Mouse (Mus musculus) kidney, embryonic 16.5 days (tissue): Measurements from ENCODE around the gene 5730522E02Rik. TPM values are rescaled to one million over a fixed set of nuclear protein-coding genes. Genes with fewer than 3 reads are reported as not detected.

Experiments
- ATAC-seq: fragments of 200-750 bp; cut with Nextera tagmentation; 2 replicates; pipeline ENCODE4 v1.8.0; 2017; ENCODE audit warnings: moderate TSS enrichment; ENCODE audit not compliant: low FRiP score, low TSS enrichment
- H3K27ac ChIP-seq: fragments of 300-500 bp; sonication (generic); 2 replicates; pipeline ENCODE4 v1.5.1; 2014; ENCODE audit warnings: low read length
- H3K27me3 ChIP-seq: fragments of 300-500 bp; sonication (generic); 2 replicates; pipeline ENCODE4 v1.6.1; 2014; ENCODE audit warnings: low read length, control low read depth, mixed read lengths; ENCODE audit not compliant: insufficient read depth
- H3K36me3 ChIP-seq: fragments of 300-500 bp; sonication (generic); 2 replicates; pipeline ENCODE4 v1.6.1; 2014; ENCODE audit warnings: low read length, control low read depth, mixed read lengths; ENCODE audit not compliant: insufficient read depth
- H3K4me1 ChIP-seq: fragments of 300-500 bp; sonication (generic); 2 replicates; pipeline ENCODE4 v1.6.1; 2014; ENCODE audit warnings: low read length, control low read depth, mixed read lengths; ENCODE audit not compliant: insufficient read depth
- H3K4me2 ChIP-seq: fragments of 300-500 bp; sonication (generic); replicated peaks from 2 replicates; pipeline ENCODE4 v1.6.1; 2014; ENCODE audit warnings: low read depth, low read length
- H3K4me3 ChIP-seq: fragments of 300-500 bp; sonication (generic); 2 replicates; pipeline ENCODE4 v1.5.1; 2014; ENCODE audit warnings: mild to moderate bottlenecking, low read length
- H3K9ac ChIP-seq: fragments of 300-500 bp; sonication (generic); replicated peaks from 2 replicates; pipeline ENCODE4 v1.6.1; 2014; ENCODE audit warnings: low read length
- H3K9me3 ChIP-seq: fragments of 300-500 bp; sonication (generic); 2 replicates; pipeline ENCODE4 v1.6.1; 2016; ENCODE audit warnings: low read length, control low read depth
- WGBS: fragments of 180-500 bp; shearing (Covaris S2); extraction: QIAGEN DNeasy Blood & Tissue Kit; methylation state at CpG from one replicate; pipeline ENCODE4 v1.1.7; 2014; 5-methylcytosine and 5-hydroxymethylcytosine counted together
- polyA plus RNA-seq: library from polyadenylated mRNA; unstranded; fragments of >200 nt; fragmentation: Nextera tagmentation; extraction: Ambion mirVana; gene quantifications from 2 replicates; pipeline ENCODE4 v1.2.1, GENCODE M21; 2015

5730522E02Rik gene
- polyA plus RNA-seq, 1 experiment from 2014 or later = 3.0 TPM

- Histone ChIP-seq H3K4me2 (no peak overlapping the region), H3K27ac (no peak overlapping the region)
Observed at GRCm38 (mm10) chr11:26130911-26131310, 79.7 kb downstream of the 5730522E02Rik start.

GRCm38 (mm10) chr11:26129054-26129453 lies 81.5 kb downstream of the 5730522E02Rik start:
- ATAC-seq = no peak
- WGBS = 62% methylated on average over 2 of the region's 2 CpGs
- H3K27me3 ChIP-seq = no peaks in the 10 kb centered on the region
- H3K9me3 ChIP-seq = no peaks in the 10 kb centered on the region
- H3K4me3 ChIP-seq = no peak overlapping the region
- no peaks in the 10 kb centered on the region for H3K36me3 ChIP-seq
- no peak overlapping the region for H3K4me2 ChIP-seq
- no peaks in the 10 kb centered on the region for H3K4me1 ChIP-seq
- H3K9ac ChIP-seq = no peak overlapping the region
- no peak overlapping the region for H3K27ac ChIP-seq

More at GRCm38 (mm10) chr11:26130911-26131310, 79.7 kb downstream of the 5730522E02Rik start:
- H3K9me3 ChIP-seq = no peaks in the 10 kb centered on the region
- 19% methylated on average over 11 of the region's 11 CpGs for WGBS
- no peaks in the 10 kb centered on the region for H3K36me3 ChIP-seq
- H3K4me1 ChIP-seq = no peaks in the 10 kb centered on the region
- peak; percentile 65 for ATAC-seq
- no peaks in the 10 kb centered on the region for H3K27me3 ChIP-seq
- H3K9ac ChIP-seq = no peak overlapping the region
- no peak overlapping the region for H3K4me3 ChIP-seq

- Histone ChIP-seq H3K9me3 (no peaks in the 10 kb centered on the region), H3K27me3 (no peaks in the 10 kb centered on the region), H3K9ac (no peak overlapping the region), H3K4me1 (no peaks in the 10 kb centered on the region), H3K4me2 (no peak overlapping the region), H3K4me3 (no peak overlapping the region), H3K27ac (no peak overlapping the region), H3K36me3 (no peaks in the 10 kb centered on the region)
- ATAC-seq = no peak
- WGBS = 31% methylated on average over 2 of the region's 2 CpGs
Observed at GRCm38 (mm10) chr11:26128385-26128784, 82.2 kb downstream of the 5730522E02Rik start.

- Histone ChIP-seq H3K4me3 (no peak overlapping the region), H3K27me3 (no peaks in the 10 kb centered on the region), H3K4me2 (no peak overlapping the region), H3K27ac (no peak overlapping the region), H3K9me3 (no peaks in the 10 kb centered on the region), H3K36me3 (no peaks in the 10 kb centered on the region), H3K9ac (no peak overlapping the region), H3K4me1 (no peaks in the 10 kb centered on the region)
- no peak for ATAC-seq
Observed at GRCm38 (mm10) chr11:26125923-26126322, 84.6 kb downstream of the 5730522E02Rik start.

GRCm38 (mm10) chr11:26120781-26121557 lies 89.6 kb downstream of the 5730522E02Rik start:
- Histone ChIP-seq H3K9me3 (no peaks in the 10 kb centered on the region), H3K36me3 (no peaks in the 10 kb centered on the region), H3K4me3 (no peak overlapping the region), H3K27me3 (no peaks in the 10 kb centered on the region), H3K9ac (no peak overlapping the region), H3K4me1 (no peaks in the 10 kb centered on the region), H3K27ac (no peak overlapping the region), H3K4me2 (no peak overlapping the region)
- WGBS = 43% methylated on average over 8 of the region's 8 CpGs
- no peak for ATAC-seq

GRCm38 (mm10) chr11:26117651-26118050 lies 92.9 kb downstream of the 5730522E02Rik start:
- H3K4me2 ChIP-seq = no peak overlapping the region
- H3K27ac ChIP-seq = no peak overlapping the region
- H3K4me3 ChIP-seq = no peak overlapping the region
- no peak overlapping the region for H3K9ac ChIP-seq
- H3K4me1 ChIP-seq = no peaks in the 10 kb centered on the region
- no peaks in the 10 kb centered on the region for H3K9me3 ChIP-seq
- 47% methylated on average over 4 of the region's 4 CpGs for WGBS
- H3K36me3 ChIP-seq = no peaks in the 10 kb centered on the region
- no peaks in the 10 kb centered on the region for H3K27me3 ChIP-seq
- no peak for ATAC-seq

- Histone ChIP-seq H3K9me3 (no peaks in the 10 kb centered on the region), H3K9ac (no peak overlapping the region), H3K4me2 (no peak overlapping the region), H3K27ac (no peak overlapping the region), H3K36me3 (no peaks in the 10 kb centered on the region), H3K4me3 (no peak overlapping the region), H3K4me1 (no peaks in the 10 kb centered on the region), H3K27me3 (no peaks in the 10 kb centered on the region)
- ATAC-seq = no peak
- 79% methylated on average over 3 of the region's 3 CpGs for WGBS
Observed at GRCm38 (mm10) chr11:26112206-26112605, 98.4 kb downstream of the 5730522E02Rik start.

- Histone ChIP-seq H3K4me2 (no peak overlapping the region), H3K36me3 (no peaks in the 10 kb centered on the region), H3K9me3 (no peaks in the 10 kb centered on the region), H3K27ac (no peak overlapping the region), H3K4me3 (no peak overlapping the region), H3K9ac (no peak overlapping the region), H3K27me3 (no peaks in the 10 kb centered on the region), H3K4me1 (no peaks in the 10 kb centered on the region)
- no peak for ATAC-seq
- 54% methylated on average over 1 of the region's 1 CpGs for WGBS
Observed at GRCm38 (mm10) chr11:26108647-26109046, 101.9 kb downstream of the 5730522E02Rik start.

GRCm38 (mm10) chr11:26104680-26105079 lies 105.9 kb downstream of the 5730522E02Rik start:
- H3K9ac ChIP-seq = no peak overlapping the region
- WGBS = 75% methylated on average over 2 of the region's 2 CpGs
- no peak overlapping the region for H3K27ac ChIP-seq
- no peak for ATAC-seq
- H3K9me3 ChIP-seq = no peaks in the 10 kb centered on the region
- H3K4me3 ChIP-seq = no peak overlapping the region
- no peaks in the 10 kb centered on the region; the same call in 1 of the 2 replicates for H3K27me3 ChIP-seq
- no peaks in the 10 kb centered on the region for H3K4me1 ChIP-seq
- H3K4me2 ChIP-seq = no peak overlapping the region
- no peaks in the 10 kb centered on the region for H3K36me3 ChIP-seq

- Histone ChIP-seq H3K9ac (no peak overlapping the region), H3K4me2 (0 out of 2 replicates have a peak overlapping the region, but pooled peaks have one; percentile 10), H3K36me3 (no peaks in the 10 kb centered on the region), H3K27me3 (no peaks in the 10 kb centered on the region; the same call in 1 of the 2 replicates), H3K4me3 (no peak overlapping the region), H3K27ac (no peak overlapping the region), H3K9me3 (no peaks in the 10 kb centered on the region), H3K4me1 (no peaks in the 10 kb centered on the region)
- ATAC-seq = peak; percentile 9; the same call in 1 of the 2 replicates
- 7% methylated on average over 8 of the region's 8 CpGs for WGBS
Observed at GRCm38 (mm10) chr11:26103698-26104097, 106.9 kb downstream of the 5730522E02Rik start.
